Mouse (Mus musculus) spleen, postnatal 36 days (tissue): ENCODE measurements around the gene Slc39a11.

Experiments used
- DNase-seq, 2 experiments: peaks; one replicate each; pipeline ENCODE4 v3.0.0; 2022; ENCODE audit warnings: low spot score in 2 of 2, mixed read lengths in 1 of 2

Slc39a11 gene

GRCm38 (mm10) chr11:113196234-113197007 lies 453.5 kb downstream of the Slc39a11 start:
- DNase-seq = no peak
